Mouse (Mus musculus) midbrain, embryonic 11.5 days (tissue): ENCODE data around the gene Tanc1. TPM values are rescaled to one million over a fixed set of nuclear protein-coding genes. Genes with fewer than 3 reads are reported as not detected.

Source experiments
- ATAC-seq: fragments of 200-750 bp; cut with Nextera tagmentation; 2 replicates; pipeline ENCODE4 v1.8.0; 2017; ENCODE audit warnings: moderate TSS enrichment, moderate library complexity; ENCODE audit not compliant: low FRiP score
- DNase-seq: peaks from one replicate; pipeline ENCODE4 v3.0.0; 2015; ENCODE audit warnings: low spot score; ENCODE audit errors: missing footprints
- H3K27ac ChIP-seq: fragments of 300-500 bp; sonication (generic); 2 replicates; pipeline ENCODE4 v1.5.1; 2014; ENCODE audit warnings: low read depth, low read length
- H3K27me3 ChIP-seq: fragments of 300-500 bp; sonication (generic); 2 replicates; pipeline ENCODE4 v1.6.1; 2014; ENCODE audit warnings: mild to moderate bottlenecking, low read length, moderate library complexity, mixed read lengths; ENCODE audit not compliant: control insufficient read depth, insufficient read depth
- H3K36me3 ChIP-seq: fragments of 300-500 bp; sonication (generic); 2 replicates; pipeline ENCODE4 v1.6.1; 2014; ENCODE audit warnings: mild to moderate bottlenecking, low read length, moderate library complexity, mixed read lengths; ENCODE audit not compliant: control insufficient read depth, insufficient read depth
- H3K4me1 ChIP-seq: fragments of 300-500 bp; sonication (generic); 2 replicates; pipeline ENCODE4 v1.6.1; 2014; ENCODE audit warnings: low read length; ENCODE audit not compliant: control insufficient read depth, insufficient read depth
- H3K4me2 ChIP-seq: fragments of 300-500 bp; sonication (generic); 2 replicates; pipeline ENCODE4 v1.6.1; 2014; ENCODE audit warnings: mild to moderate bottlenecking, moderate library complexity
- H3K4me3 ChIP-seq: fragments of 300-500 bp; sonication (generic); 2 replicates; pipeline ENCODE4 v1.5.1; 2014; ENCODE audit warnings: low read depth, low read length
- H3K9ac ChIP-seq: fragments of 300-500 bp; sonication (generic); 2 replicates; pipeline ENCODE4 v1.6.1; 2014; ENCODE audit warnings: low read length
- H3K9me3 ChIP-seq: fragments of 300-500 bp; sonication (generic); 2 replicates; pipeline ENCODE4 v1.6.1; 2016; ENCODE audit warnings: low read length; ENCODE audit not compliant: control insufficient read depth
- WGBS: fragments of 180-500 bp; shearing (Covaris S2); extraction: QIAGEN DNeasy Blood & Tissue Kit; methylation state at CpG from one replicate; pipeline ENCODE4 v1.1.7; 2014; 5-methylcytosine and 5-hydroxymethylcytosine counted together
- polyA plus RNA-seq: library from polyadenylated mRNA; unstranded; fragments of >200 nt; fragmentation: Nextera tagmentation; extraction: Ambion mirVana; gene quantifications from 2 replicates; pipeline ENCODE4 v1.2.1, GENCODE M21; 2014

The Tanc1 gene
- polyA plus RNA-seq, 1 experiment from 2014 or later: 6.7 TPM

DNA sequence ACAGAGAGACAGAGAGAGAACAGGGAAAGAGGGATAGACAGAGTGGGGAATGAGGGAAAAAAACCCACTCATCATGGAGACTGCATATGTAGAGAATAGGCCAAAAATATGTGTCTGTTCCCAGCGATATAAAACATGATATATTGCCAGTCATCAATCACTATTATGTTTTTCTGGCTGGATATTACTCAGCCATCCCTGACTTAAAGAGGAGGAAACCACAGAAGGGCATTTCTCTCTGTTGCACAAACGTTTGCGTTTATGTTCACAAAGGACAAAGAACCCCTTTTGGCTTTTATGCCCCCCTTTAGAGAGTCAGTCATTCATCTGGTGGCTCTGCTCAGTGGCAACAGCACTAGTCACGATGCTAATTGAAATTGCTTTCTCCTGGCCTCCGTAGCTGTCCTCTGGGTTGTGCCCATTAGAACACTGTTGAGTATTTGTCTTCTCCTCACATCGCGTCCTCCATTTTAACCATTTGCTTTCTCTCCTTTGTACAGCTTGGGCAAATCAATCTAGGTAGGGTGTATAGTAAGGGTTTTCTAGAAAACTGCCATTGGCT is 18.4 kb upstream of the Tanc1 start:
- H3K4me2 ChIP-seq: no peak overlapping the region

DNA sequence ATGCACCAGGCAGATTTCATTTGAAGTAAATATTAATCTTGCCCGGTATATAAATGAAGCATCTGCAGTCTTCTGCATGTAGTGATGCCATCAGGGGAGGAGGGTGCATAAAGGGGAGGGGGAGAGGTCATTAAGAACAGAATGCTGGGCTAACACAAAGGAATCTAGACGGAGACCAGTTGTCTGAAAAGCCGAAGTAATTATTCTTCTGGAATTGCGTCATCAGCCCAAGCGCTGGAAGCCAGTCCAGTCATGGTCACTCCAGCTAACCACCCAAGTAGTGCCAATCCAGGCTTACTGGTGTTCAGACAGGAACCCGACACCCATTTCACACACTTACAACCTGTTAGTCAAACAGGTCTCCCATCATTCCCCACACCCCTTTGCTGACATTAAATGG is 17.7 kb upstream of the Tanc1 start:
- Histone ChIP-seq H3K4me3 (no peak overlapping the region), H3K9ac (no peak overlapping the region), H3K9me3 (no peaks in the 10 kb centered on the region), H3K36me3 (no peaks in the 10 kb centered on the region), H3K4me2 (no peak overlapping the region), H3K27me3 (no peaks in the 10 kb centered on the region), H3K4me1 (no peaks in the 10 kb centered on the region), H3K27ac (no peak overlapping the region)
- DNase-seq (no peak), ATAC-seq (no peak)
- WGBS: 80% methylated on average over 6 of the region's 6 CpGs

More for the DNA sequence above, 18.4 kb upstream of the Tanc1 start:
- no peak for ATAC-seq
- Histone ChIP-seq H3K27ac (no peak overlapping the region), H3K36me3 (no peaks in the 10 kb centered on the region), H3K27me3 (no peaks in the 10 kb centered on the region), H3K9me3 (no peaks in the 10 kb centered on the region), H3K4me3 (no peak overlapping the region), H3K4me1 (no peaks in the 10 kb centered on the region), H3K9ac (no peak overlapping the region)
- 80% methylated on average over 7 of the region's 7 CpGs for WGBS
- no peak for DNase-seq

DNA sequence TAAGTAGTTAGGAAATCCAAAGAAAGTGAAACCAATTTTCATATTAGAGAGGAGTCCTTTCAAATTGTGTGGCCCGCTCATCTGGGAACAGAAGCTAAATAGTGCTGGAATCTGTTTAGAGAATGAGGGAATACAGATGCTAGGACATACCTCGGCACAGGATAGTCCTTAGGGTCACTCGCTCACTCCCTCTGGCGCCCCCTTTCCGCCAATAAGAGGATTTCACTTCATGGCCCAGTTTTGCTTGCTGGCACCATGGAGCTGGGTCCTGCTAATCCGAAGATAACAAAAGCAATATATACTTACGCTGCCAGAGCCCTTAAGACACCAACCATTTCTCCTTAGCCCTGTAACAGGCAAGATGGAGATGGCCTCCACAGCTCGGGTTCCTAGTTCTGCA is 15.3 kb upstream of the Tanc1 start:
- Histone ChIP-seq H3K36me3 (no peaks in the 10 kb centered on the region), H3K27me3 (no peaks in the 10 kb centered on the region), H3K9me3 (no peaks in the 10 kb centered on the region), H3K27ac (no peak overlapping the region), H3K9ac (no peak overlapping the region), H3K4me1 (no peaks in the 10 kb centered on the region), H3K4me3 (no peak overlapping the region), H3K4me2 (no peak overlapping the region)
- no peak for DNase-seq
- no peak for ATAC-seq
- WGBS: 62% methylated on average over 8 of the region's 8 CpGs

DNA sequence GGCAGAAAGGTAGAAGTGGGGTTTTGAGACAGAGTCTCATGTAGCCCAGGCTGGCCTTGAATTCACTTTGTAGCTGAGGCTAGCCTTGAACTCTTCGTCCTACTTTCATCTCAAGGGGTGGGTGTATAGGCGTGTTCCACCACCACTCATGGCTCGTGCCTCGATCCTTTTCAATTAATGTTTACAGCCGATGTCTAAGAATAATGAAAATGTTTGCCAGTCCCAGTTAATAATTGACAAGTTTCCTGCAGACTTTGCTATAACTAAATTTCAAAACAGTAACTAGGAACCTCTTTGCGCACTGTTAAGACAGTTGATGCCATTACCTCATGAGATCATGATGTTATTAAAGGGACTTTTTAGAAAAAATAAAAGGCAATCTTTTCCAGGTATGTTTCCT is 13.6 kb upstream of the Tanc1 start:
- H3K27me3 ChIP-seq: no peaks in the 10 kb centered on the region
- H3K36me3 ChIP-seq: no peaks in the 10 kb centered on the region
- DNase-seq (no peak), ATAC-seq (no peak)
- H3K9ac ChIP-seq: no peak overlapping the region
- H3K9me3 ChIP-seq: no peaks in the 10 kb centered on the region
- H3K27ac ChIP-seq: no peak overlapping the region
- H3K4me3 ChIP-seq: no peak overlapping the region
- 94% methylated on average over 6 of the region's 6 CpGs for WGBS
- H3K4me1 ChIP-seq: no peaks in the 10 kb centered on the region
- no peak overlapping the region for H3K4me2 ChIP-seq

DNA sequence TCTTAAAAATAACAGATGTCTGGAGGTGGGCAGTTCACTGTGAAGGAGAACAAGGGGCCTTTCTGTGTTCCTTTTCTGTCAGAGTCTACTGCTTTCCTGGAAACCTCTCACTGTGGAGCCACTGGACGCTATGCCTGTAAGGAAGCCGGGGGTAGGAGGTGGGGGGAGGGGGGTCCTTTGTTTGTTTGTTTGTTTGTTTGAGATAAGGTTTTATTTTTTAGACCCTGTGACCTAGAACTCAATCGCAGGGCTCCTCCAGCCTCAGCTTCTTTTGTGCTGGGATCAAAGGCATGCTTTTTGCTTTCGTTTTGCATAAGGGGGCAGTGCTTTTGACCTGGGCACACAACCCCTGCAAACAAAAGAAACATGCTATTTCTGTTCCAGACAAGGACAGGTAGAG is 12.9 kb upstream of the Tanc1 start:
- Histone ChIP-seq H3K36me3 (no peaks in the 10 kb centered on the region), H3K27me3 (no peaks in the 10 kb centered on the region; the same call in 1 of the 2 replicates), H3K9ac (no peak overlapping the region), H3K27ac (no peak overlapping the region), H3K4me3 (no peak overlapping the region), H3K4me2 (no peak overlapping the region), H3K4me1 (no peaks in the 10 kb centered on the region), H3K9me3 (no peaks in the 10 kb centered on the region)
- 29% methylated on average over 4 of the region's 4 CpGs for WGBS
- ATAC-seq (no peak), DNase-seq (peak; percentile 82)

DNA sequence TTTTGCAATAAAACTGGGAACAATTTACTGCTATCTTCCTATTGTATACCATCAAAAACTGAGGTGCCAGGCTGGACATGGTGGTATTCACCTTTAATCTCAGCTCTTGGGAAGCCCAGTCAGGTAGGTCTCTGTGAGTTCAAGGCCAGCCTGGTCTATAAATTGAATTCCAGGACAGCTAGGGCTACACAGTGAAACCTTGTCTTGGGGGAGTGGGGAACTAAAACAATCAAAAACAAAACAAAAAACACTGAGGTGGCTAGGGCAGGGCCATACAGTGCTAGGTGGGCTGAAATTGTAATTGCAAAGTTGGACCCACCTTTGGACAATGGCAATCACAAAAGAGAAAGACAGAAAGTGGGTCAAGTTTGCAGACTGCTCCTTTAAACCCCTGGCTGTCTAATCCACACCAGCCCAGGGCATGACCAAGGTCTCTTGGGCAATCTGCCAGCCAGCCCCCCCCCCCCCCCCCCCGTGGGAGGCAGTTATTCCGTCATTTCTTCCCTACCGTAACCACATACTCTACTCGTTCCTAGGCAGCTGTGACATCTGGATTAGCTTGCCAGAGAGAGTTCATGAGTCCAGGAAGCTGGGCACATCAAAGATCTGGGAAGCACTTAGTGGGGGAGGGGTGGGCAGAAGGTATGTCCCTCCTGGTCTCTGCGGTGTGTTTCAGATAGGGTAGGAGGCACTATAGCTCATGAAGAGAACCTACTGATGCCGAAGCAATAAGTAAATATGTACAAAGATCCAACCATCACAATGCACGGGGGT is 12.3 kb upstream of the Tanc1 start:
- Histone ChIP-seq H3K4me2 (no peak overlapping the region), H3K27ac (no peak overlapping the region)

DNA sequence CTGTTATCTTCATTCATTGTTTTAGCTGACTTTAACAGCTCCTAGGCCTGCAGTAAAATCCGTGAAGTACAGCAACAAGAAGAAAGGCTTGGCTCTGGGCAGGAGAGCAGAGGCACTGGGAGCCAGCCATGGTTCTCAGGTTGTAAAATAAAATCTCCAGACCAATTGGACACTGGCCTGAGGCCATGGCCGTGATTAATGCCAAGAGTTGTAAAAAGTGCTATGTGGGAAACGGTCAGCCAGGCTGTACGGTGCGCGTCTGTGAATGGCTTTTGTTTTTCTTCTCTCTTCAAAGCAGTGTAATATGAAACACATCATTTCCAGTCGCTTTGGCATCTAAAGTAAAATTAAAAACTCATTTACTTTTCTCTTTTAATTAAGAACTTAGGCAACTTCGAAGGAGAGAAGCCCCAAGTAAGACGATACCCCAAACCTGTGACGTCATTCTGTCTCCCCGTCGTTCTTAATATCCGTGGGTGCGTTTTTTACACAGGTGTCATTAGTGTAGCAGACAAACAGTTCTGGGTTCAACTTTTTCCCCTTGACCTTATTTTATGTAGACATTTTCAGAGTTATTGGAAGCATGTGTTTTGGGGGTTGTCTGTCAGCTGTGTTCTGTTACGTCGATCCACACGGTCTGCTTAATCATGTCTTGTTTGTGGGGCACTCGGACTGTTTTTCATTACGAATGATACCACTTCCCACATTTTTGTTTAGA is 11.6 kb upstream of the Tanc1 start:
- ATAC-seq (no peak), DNase-seq (no peak)
- Histone ChIP-seq H3K27me3 (no peaks in the 10 kb centered on the region; the same call in 1 of the 2 replicates), H3K9ac (no peak overlapping the region), H3K4me2 (no peak overlapping the region), H3K36me3 (no peaks in the 10 kb centered on the region), H3K27ac (no peak overlapping the region), H3K9me3 (no peaks in the 10 kb centered on the region), H3K4me3 (no peak overlapping the region), H3K4me1 (no peaks in the 10 kb centered on the region)
- WGBS: 84% methylated on average over 19 of the region's 19 CpGs

More for the DNA sequence above, 12.3 kb upstream of the Tanc1 start:
- H3K36me3 ChIP-seq: no peaks in the 10 kb centered on the region
- 44% methylated on average over 6 of the region's 7 CpGs for WGBS
- DNase-seq (no peak), ATAC-seq (peak; percentile 33; the same call in 1 of the 2 replicates)
- H3K27me3 ChIP-seq: no peaks in the 10 kb centered on the region; the same call in 1 of the 2 replicates
- H3K9me3 ChIP-seq: no peaks in the 10 kb centered on the region
- no peaks in the 10 kb centered on the region for H3K4me1 ChIP-seq
- H3K9ac ChIP-seq: no peak overlapping the region
- H3K4me3 ChIP-seq: no peak overlapping the region

DNA sequence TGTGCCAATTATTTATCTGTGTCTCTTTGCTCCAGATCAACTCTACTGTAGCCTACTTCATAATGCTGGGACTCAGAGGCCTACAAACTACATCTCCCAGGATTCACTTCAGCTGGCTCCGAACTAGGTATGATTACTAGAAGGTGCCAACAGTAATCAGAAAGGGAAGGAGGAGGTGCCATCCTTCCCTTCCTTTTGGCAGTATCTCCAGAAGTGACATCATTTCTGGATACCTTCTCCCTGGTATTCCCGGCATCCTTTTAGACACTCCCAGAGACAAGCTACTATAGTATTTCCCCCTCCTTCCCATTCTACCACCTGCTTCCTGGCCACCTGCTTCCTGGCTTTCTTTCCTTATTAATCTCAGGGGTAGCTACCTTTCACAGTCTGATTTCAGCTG is 10.9 kb upstream of the Tanc1 start:
- no peak for DNase-seq
- 88% methylated on average over 2 of the region's 2 CpGs for WGBS

DNA sequence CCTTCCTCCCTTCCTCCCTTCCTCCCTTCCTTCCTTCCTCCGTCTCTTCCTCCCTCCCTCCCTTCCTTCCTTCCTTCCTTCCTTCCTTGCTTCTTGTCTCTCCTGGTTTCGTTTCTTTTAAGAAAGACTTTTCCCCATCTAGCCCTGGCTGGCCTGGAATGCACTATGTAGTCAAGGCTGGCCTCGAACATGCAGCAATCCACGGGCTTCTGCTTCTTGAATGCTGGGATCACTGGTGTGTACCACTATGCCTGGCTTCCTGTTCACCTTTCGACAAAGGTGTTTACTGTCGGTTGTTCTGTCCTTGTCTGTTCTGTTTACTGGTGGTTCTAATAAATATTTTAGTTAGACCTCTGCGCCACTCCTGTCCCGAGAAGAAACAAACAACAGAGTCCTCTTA is 10.4 kb upstream of the Tanc1 start:
- H3K9me3 ChIP-seq: no peaks in the 10 kb centered on the region
- 93% methylated on average over 8 of the region's 8 CpGs for WGBS

More for the DNA sequence above, 10.9 kb upstream of the Tanc1 start:
- H3K36me3 ChIP-seq: no peaks in the 10 kb centered on the region
- H3K9me3 ChIP-seq: no peaks in the 10 kb centered on the region
- no peak for ATAC-seq
- no peak overlapping the region for H3K4me2 ChIP-seq
- no peaks in the 10 kb centered on the region for H3K4me1 ChIP-seq
- no peak overlapping the region for H3K27ac ChIP-seq
- H3K9ac ChIP-seq: no peak overlapping the region
- H3K27me3 ChIP-seq: no peaks in the 10 kb centered on the region; the same call in 1 of the 2 replicates
- no peak overlapping the region for H3K4me3 ChIP-seq

More for the DNA sequence above, 10.4 kb upstream of the Tanc1 start:
- Histone ChIP-seq H3K4me1 (no peaks in the 10 kb centered on the region), H3K4me3 (no peak overlapping the region), H3K36me3 (no peaks in the 10 kb centered on the region), H3K9ac (no peak overlapping the region), H3K27me3 (no peaks in the 10 kb centered on the region; the same call in 1 of the 2 replicates), H3K4me2 (no peak overlapping the region), H3K27ac (no peak overlapping the region)
- ATAC-seq (no peak), DNase-seq (no peak)
